Mouse (Mus musculus) myocyte (in vitro differentiated cells): Measurements from ENCODE around the gene Actr5.

Experiments used
- MYOG ChIP-seq, 3 experiments: IDR thresholded peaks; one replicate each; pipeline ENCODE4 v1.6.1; 2011; ENCODE audit warnings: control low read depth in 2 of 3, low read depth in 2 of 3, mild to moderate bottlenecking in 2 of 3; ENCODE audit not compliant: insufficient read length in 2 of 3, control insufficient read depth in 1 of 3, insufficient read depth in 1 of 3
- POLR2A ChIP-seq: IDR thresholded peaks from one replicate; pipeline ENCODE4 v1.6.1; 2011; ENCODE audit warnings: low read depth, mild to moderate bottlenecking, control low read depth, moderate library complexity; ENCODE audit not compliant: insufficient read length

- TF ChIP-seq POLR2A (no peak), MYOG (IDR thresholded peaks at IDR 0.05; ENCODE audit: control insufficient read depth in 1 of 3, insufficient read depth in 1 of 3, insufficient read length in 2 of 3, low read depth in 2 of 3) (no peak)
These were observed 23.4 kb upstream of the Actr5 start for GRCm38 (mm10) chr2:158601326-158601725.
